Mouse (Mus musculus) neural tube, embryonic 14.5 days (tissue): ENCODE results near the gene Hamp2. TPM values are rescaled to one million over a fixed set of nuclear protein-coding genes. Genes with fewer than 3 reads are reported as not detected.

Experiments
- ATAC-seq: fragments of 200-750 bp; cut with Nextera tagmentation; 2 replicates; pipeline ENCODE4 v1.8.0; 2017; ENCODE audit warnings: low read depth, mild to moderate bottlenecking, moderate TSS enrichment, moderate library complexity
- H3K27ac ChIP-seq: fragments of 300-500 bp; sonication (generic); 2 replicates; pipeline ENCODE4 v1.5.1; 2014; ENCODE audit warnings: low read depth, mild to moderate bottlenecking, control low read depth, low read length, moderate library complexity, mixed read lengths
- H3K27me3 ChIP-seq: fragments of 300-500 bp; sonication (generic); 2 replicates; pipeline ENCODE4 v1.6.1; 2014; ENCODE audit warnings: low read length; ENCODE audit not compliant: control insufficient read depth, insufficient read depth
- H3K36me3 ChIP-seq: fragments of 300-500 bp; sonication (generic); 2 replicates; pipeline ENCODE4 v1.6.1; 2014; ENCODE audit warnings: low read length, mixed read lengths; ENCODE audit not compliant: control insufficient read depth, insufficient read depth
- H3K4me1 ChIP-seq: fragments of 300-500 bp; sonication (generic); 2 replicates; pipeline ENCODE4 v1.6.1; 2014; ENCODE audit warnings: low read length; ENCODE audit not compliant: control insufficient read depth, insufficient read depth
- H3K4me2 ChIP-seq: fragments of 300-500 bp; sonication (generic); 2 replicates; pipeline ENCODE4 v1.6.1; 2014; ENCODE audit warnings: mild to moderate bottlenecking, low read depth, low read length, control low read depth
- H3K4me3 ChIP-seq: fragments of 300-500 bp; sonication (generic); 2 replicates; pipeline ENCODE4 v1.5.1; 2014; ENCODE audit warnings: low read depth, low read length, control low read depth, mixed read lengths
- H3K9ac ChIP-seq: fragments of 300-500 bp; sonication (generic); replicated peaks from 2 replicates; pipeline ENCODE4 v1.6.1; 2014; ENCODE audit warnings: low read depth, mild to moderate bottlenecking, control low read depth, low read length, mixed read lengths
- H3K9me3 ChIP-seq: fragments of 300-500 bp; sonication (generic); 2 replicates; pipeline ENCODE4 v1.6.1; 2016; ENCODE audit warnings: low read length; ENCODE audit not compliant: control insufficient read depth
- WGBS: fragments of 180-500 bp; shearing (Covaris S2); extraction: QIAGEN DNeasy Blood & Tissue Kit; methylation state at CpG from one replicate; pipeline ENCODE4 v1.1.7; 2014; 5-methylcytosine and 5-hydroxymethylcytosine counted together
- polyA plus RNA-seq: library from polyadenylated mRNA; unstranded; fragments of >200 nt; fragmentation: Nextera tagmentation; extraction: Ambion mirVana; gene quantifications from 2 replicates; pipeline ENCODE4 v1.2.1, GENCODE M21; 2014

Gene Hamp2
- polyA plus RNA-seq, 1 experiment from 2014 or later: not detected

DNA sequence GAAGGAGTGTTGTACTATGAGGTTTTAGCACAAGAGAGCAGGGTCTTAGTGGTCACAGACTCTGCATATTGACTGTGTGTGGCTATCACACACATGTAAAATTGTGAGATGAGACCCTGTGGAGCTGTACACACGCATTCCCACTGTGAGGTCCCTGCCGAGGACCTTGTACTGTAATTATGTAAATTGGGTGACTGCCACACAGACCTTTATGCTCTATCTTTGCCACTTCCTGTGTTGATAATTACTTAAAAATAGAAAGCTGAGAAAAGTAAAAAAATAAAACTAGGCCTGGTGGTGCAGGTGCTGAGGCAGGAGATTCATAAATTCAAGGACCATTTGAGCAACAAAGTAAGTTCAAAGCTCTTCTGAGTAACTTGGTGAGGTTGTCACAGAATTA lies 33.8 kb downstream of the Hamp2 start:
- H3K9me3 ChIP-seq: no peaks in the 10 kb centered on the region
- H3K4me2 ChIP-seq: no peak overlapping the region
- WGBS: 72% methylated on average over 2 of the region's 2 CpGs
- H3K36me3 ChIP-seq: no peaks in the 10 kb centered on the region
- no peak overlapping the region for H3K9ac ChIP-seq
- H3K4me3 ChIP-seq: no peak overlapping the region
- no peaks in the 10 kb centered on the region for H3K27me3 ChIP-seq
- no peaks in the 10 kb centered on the region for H3K4me1 ChIP-seq
- no peak for ATAC-seq
- no peak overlapping the region for H3K27ac ChIP-seq

DNA sequence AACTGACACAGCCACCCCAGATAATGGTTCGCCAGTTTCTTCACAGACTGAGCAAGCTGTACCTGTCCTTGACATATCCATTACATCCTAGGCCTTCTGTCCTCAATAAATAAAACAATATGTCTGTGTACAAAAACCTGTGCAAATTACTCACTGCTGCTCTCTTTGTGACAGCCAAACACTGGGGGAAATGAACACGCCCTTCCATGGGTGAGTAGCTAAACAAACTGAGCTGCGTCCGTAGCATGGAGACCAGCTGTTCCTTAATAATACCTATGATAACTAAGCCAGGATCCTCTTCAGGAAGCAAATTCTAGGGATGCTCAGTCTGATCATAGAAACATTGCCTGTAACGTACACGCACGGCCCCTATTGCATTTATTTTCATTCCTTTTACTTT lies 35.7 kb downstream of the Hamp2 start:
- Histone ChIP-seq H3K9me3 (no peaks in the 10 kb centered on the region), H3K4me2 (no peak overlapping the region), H3K9ac (no peak overlapping the region), H3K27me3 (no peaks in the 10 kb centered on the region), H3K27ac (no peak overlapping the region), H3K4me3 (no peak overlapping the region), H3K36me3 (no peaks in the 10 kb centered on the region), H3K4me1 (no peaks in the 10 kb centered on the region)
- 87% methylated on average over 7 of the region's 7 CpGs for WGBS
- ATAC-seq: no peak

DNA sequence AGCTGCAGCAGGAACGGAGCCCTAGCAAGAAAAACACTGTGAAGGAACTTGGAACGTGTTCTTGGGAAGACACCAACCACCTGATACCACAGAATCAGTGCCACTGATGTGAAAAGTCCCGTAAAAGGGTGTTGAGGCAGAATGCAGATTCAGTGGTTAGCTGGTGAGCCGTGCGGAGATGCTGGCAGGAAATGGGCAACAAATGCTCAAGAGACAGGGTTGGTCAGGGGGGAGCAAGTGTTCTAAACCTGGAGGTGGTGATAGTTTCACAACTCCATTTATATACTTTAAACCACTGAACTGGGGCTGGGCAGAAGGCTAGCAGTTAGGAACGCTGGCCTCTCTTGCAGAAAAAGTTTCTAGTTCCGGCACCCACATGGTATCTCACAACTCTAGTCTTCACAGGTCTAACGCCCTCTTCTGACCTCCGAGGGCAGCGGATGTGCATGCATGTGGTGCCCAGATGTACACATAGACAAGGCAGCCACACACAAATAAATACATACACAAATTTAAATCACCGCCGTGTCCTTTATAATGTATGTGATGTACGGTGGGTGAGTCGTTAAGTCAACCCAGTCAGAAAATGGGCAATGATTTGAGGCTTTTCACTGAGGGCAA lies 36.8 kb downstream of the Hamp2 start:
- Histone ChIP-seq H3K27ac (no peak overlapping the region), H3K4me3 (no peak overlapping the region), H3K4me1 (no peaks in the 10 kb centered on the region), H3K4me2 (no peak overlapping the region), H3K9me3 (no peaks in the 10 kb centered on the region), H3K27me3 (no peaks in the 10 kb centered on the region), H3K36me3 (no peaks in the 10 kb centered on the region), H3K9ac (no peak overlapping the region)
- 84% methylated on average over 14 of the region's 14 CpGs for WGBS
- ATAC-seq: no peak

DNA sequence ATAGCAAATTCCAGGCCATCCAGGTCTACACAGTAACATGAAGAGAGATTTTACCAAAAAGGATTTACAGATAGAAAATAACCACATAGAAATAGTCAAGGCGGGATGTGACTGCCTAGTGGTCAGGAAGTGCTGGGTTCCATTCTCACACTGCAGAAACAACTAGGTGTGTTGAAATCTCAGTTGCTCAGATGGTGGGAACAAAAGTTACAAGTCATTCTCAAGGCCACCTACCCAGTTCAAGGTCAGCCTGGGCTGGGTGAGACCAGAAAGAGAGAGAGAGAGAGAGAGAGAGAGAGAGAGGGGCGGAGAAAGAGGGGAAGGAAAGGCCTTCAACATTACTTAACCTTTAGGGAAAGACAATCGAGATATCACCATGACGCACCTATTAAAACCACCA lies 37.6 kb downstream of the Hamp2 start:
- WGBS: 92% methylated on average over 4 of the region's 4 CpGs
- ATAC-seq: no peak

DNA sequence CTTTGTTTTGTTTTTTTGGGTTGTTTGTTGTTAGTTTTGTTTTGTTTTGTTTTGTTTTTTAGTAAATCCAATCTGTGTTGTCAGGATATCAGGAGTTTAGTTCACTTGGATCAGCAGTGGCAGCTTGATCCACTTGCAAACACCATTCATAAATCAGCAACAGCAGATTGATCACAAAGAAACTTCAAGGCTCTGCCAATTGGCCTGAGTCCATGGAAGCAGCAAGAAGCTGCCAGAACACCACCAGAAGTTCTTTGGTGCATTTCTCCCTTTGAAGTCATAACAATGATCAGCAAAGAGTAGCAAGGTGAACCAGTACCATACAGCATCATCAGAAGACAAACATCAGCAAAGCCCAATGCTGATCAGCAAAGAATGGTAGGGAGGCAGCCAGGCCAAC lies 40.4 kb downstream of the Hamp2 start:
- Histone ChIP-seq H3K9me3 (no peaks in the 10 kb centered on the region), H3K4me1 (no peaks in the 10 kb centered on the region), H3K36me3 (no peaks in the 10 kb centered on the region), H3K27ac (no peak overlapping the region), H3K4me3 (no peak overlapping the region), H3K9ac (no peak overlapping the region), H3K27me3 (no peaks in the 10 kb centered on the region), H3K4me2 (no peak overlapping the region)
- ATAC-seq: no peak

More for the DNA sequence above, 37.6 kb downstream of the Hamp2 start:
- H3K9me3 ChIP-seq: no peaks in the 10 kb centered on the region
- H3K9ac ChIP-seq: no peak overlapping the region
- no peak overlapping the region for H3K4me3 ChIP-seq
- H3K4me1 ChIP-seq: no peaks in the 10 kb centered on the region
- H3K4me2 ChIP-seq: no peak overlapping the region
- no peaks in the 10 kb centered on the region for H3K27me3 ChIP-seq
- no peaks in the 10 kb centered on the region for H3K36me3 ChIP-seq
- no peak overlapping the region for H3K27ac ChIP-seq

DNA sequence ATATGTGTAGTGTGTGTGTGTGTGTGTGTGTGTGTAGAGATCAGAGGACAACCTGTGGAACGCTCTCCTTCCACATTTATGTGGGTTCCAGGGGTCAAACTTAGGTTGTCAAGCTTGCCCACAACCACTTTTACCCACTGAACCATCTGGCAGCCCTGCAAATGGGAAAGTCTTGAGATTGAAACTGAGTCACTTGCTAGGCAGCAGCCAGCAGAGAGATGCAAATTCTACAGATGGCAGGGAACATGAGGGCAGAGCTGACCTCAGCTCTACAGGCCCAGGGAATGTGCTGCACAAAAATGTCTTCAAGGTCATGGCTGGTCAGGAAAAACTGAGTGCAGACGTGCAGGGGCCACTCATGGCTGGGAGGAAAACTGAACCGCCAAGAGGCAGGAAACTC lies 43.1 kb downstream of the Hamp2 start:
- H3K27ac ChIP-seq: no peak overlapping the region
- no peaks in the 10 kb centered on the region for H3K27me3 ChIP-seq
- 91% methylated on average over 3 of the region's 3 CpGs for WGBS
- H3K4me2 ChIP-seq: no peak overlapping the region
- H3K36me3 ChIP-seq: no peaks in the 10 kb centered on the region
- no peak overlapping the region for H3K9ac ChIP-seq
- no peak overlapping the region for H3K4me3 ChIP-seq
- no peak for ATAC-seq
- H3K4me1 ChIP-seq: no peaks in the 10 kb centered on the region
- no peaks in the 10 kb centered on the region for H3K9me3 ChIP-seq

DNA sequence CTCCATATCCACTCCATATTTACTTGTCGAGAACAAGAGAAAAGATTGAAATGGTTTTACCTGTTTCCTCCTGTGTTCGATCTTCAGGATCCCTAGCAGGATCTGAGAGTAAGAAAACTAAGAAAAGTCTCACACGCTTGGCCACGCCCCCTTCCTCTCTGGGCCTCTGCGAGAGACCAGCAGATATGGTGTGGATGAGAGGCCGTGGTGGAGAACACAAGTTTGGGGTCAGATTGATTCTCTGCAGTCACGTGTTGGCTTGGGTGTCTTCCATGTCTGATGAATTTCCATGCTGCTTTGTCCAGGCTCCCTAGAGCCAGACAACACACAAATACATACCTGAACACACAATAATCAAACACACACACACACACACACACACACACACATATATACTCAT lies 44.3 kb downstream of the Hamp2 start, which contains the start of gene Cd22:
Cd22 (minus strand) TSS at position 167 of the 400 bp plus-strand sequence.
- ATAC-seq: no peak
- Histone ChIP-seq H3K4me2 (no peak within 1 kb of the TSS), H3K4me1 (no peaks in the 10 kb centered on the region), H3K9ac (no peak within 1 kb of the TSS), H3K27me3 (no peaks in the 10 kb centered on the region), H3K4me3 (no peak within 1 kb of the TSS), H3K9me3 (no peaks in the 10 kb centered on the region), H3K36me3 (no peaks in the 10 kb centered on the region), H3K27ac (no peak within 1 kb of the TSS)
- 80% methylated on average over 7 of the region's 7 CpGs for WGBS

DNA sequence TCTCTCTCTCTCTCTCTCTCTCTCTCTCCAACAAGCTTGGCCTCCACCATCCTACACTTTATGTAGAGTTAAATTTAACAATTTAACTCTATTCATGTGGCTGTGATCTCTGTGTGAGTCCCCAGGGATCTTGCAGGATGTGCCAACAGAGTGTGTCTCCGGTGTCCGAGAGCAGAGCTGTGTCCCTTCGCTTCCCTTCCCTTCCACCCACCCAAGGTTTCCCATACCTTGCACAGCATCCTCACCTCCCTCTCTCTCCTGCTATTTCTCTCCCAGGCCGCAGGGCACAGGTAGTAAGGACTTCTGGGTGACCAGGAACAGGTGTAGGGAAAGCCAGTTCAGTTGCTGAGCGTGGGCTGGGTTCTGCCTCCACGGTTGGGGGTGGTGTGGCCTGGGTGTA lies 45.5 kb downstream of the Hamp2 start:
- no peak for ATAC-seq
- H3K36me3 ChIP-seq: no peaks in the 10 kb centered on the region
- H3K4me2 ChIP-seq: no peak overlapping the region
- no peak overlapping the region for H3K27ac ChIP-seq
- no peak overlapping the region for H3K9ac ChIP-seq
- 78% methylated on average over 6 of the region's 6 CpGs for WGBS
- H3K9me3 ChIP-seq: no peaks in the 10 kb centered on the region
- no peaks in the 10 kb centered on the region for H3K4me1 ChIP-seq
- H3K4me3 ChIP-seq: no peak overlapping the region
- no peaks in the 10 kb centered on the region for H3K27me3 ChIP-seq

DNA sequence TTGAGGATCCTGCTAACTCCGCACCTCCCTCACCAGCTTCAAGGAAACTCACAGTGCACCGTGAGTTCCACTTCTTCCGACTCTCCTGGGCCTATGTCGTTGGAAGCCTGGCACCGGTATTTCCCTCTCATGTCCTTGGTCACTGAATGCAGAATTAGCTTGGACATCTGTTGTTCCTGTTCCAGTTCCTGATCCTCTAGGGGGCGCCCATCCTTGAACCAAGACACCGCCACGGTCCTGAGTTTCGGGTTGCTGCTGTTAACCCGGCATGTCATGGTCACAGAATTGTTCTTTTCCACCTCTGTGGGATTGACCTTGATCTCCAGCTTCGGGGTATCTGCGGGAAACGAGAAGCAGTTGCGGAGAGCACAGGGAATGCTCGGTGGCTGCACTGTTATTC lies 51.4 kb downstream of the Hamp2 start:
- ATAC-seq: no peak
- H3K27me3 ChIP-seq: no peaks in the 10 kb centered on the region; the same call in 1 of the 2 replicates
- H3K36me3 ChIP-seq: no peaks in the 10 kb centered on the region
- no peak overlapping the region for H3K27ac ChIP-seq
- 18% methylated on average over 15 of the region's 15 CpGs for WGBS
- no peaks in the 10 kb centered on the region for H3K9me3 ChIP-seq
- H3K4me2 ChIP-seq: peak overlapping the region; percentile 29
- no peaks in the 10 kb centered on the region for H3K4me1 ChIP-seq
- no peak overlapping the region for H3K4me3 ChIP-seq
- no peak overlapping the region for H3K9ac ChIP-seq
